10 mouse cellular contexts compared by ENCODE assay signal in the genomic region with DNA sequence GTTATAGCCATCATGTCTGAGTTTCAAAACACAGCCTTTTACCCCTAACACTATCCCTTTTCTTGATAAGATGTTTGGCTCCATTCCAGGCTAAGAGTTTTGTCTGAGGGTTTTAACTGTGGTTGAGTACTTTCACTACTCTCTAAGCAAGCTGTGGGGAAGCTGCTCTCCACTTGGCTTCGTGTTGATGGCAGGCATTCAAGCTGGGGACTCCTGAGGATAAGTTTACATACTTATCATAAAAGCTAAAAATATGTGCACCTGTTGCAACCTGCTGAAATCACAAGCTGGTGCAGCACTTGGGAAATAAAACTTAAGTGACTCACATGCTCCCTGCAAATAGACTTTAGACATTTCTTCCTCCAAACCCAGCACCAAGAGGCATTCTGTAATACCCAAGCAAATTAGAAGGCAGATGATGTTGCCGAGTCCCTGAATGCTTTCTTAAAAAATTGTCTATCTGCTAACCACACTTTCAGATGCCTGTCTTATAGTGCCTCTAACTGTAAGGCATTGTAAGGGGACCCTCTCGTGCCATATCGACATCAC.
A peak's percentile ranks its signal among the peaks of the same experiment; 100 is the strongest.
DNase-seq lines count a peak whose midpoint lies in the region; ATAC-seq and TF ChIP-seq lines count a peak whose summit lies in the region.
"Had no signal": no experiment of that assay in that cellular context is flagged by ENCODE, and none has a peak within 500 bp of the region (broad histone marks: within the 10 kb centered on the region; RNA-seq: fewer than 3 reads in every experiment).

No protein-coding gene starts in this region.

- H3K79me2 ChIP-seq in C2C12 (ENCODE audit: control insufficient read depth, insufficient read depth), result no peaks in the 10 kb centered on the region

- H3K36me3 ChIP-seq in C2C12 (ENCODE audit: control insufficient read depth, insufficient read depth), result no peaks in the 10 kb centered on the region
- H3K36me3 ChIP-seq in lung, embryonic 16.5 days (ENCODE audit: control insufficient read depth, insufficient read depth, low read length), result no peaks in the 10 kb centered on the region
- H3K36me3 ChIP-seq in hindbrain, embryonic 11.5 days (ENCODE audit: control insufficient read depth, insufficient read depth, low read length), result no peaks in the 10 kb centered on the region
- no peaks in the 10 kb centered on the region for H3K36me3 ChIP-seq in intestine, postnatal 0 days (ENCODE audit: control insufficient read depth, insufficient read depth)

- DNase-seq in heart, adult 18-20 months, result peak; percentile 35 to 50
- no peak for DNase-seq in heart, postnatal 25 days (ENCODE audit: low spot score)
- DNase-seq in gastrocnemius, postnatal 10 days, result peak; percentile 61
- no peak for DNase-seq in hindbrain, embryonic 11.5 days (ENCODE audit: low spot score)
- DNase-seq: cerebellum, adult 9-11 months had no signal

- no peak overlapping the region for H3K4me3 ChIP-seq in C2C12 (ENCODE audit: insufficient read depth, poor library complexity, severe bottlenecking)
- no peak overlapping the region for H3K4me3 ChIP-seq in lung, embryonic 16.5 days (ENCODE audit: low read length)
- H3K4me3 ChIP-seq in hindbrain, embryonic 11.5 days (ENCODE audit: low read depth, low read length), result no peak overlapping the region
- H3K4me3 ChIP-seq in intestine, postnatal 0 days (ENCODE audit: low read depth, low read length), result no peak overlapping the region

- intact Hi-C loops in heart, postnatal 25 days (cut with DNase I), result no loop called here

- no peak overlapping the region for H3K4me2 ChIP-seq in lung, embryonic 16.5 days (ENCODE audit: low read depth, low read length)
- H3K4me2 ChIP-seq in hindbrain, embryonic 11.5 days (replicated peaks; ENCODE audit: low read depth, low read length), result no peak overlapping the region
- H3K4me2 ChIP-seq in intestine, postnatal 0 days (replicated peaks; ENCODE audit: low read depth), result no peak overlapping the region

- no peaks in the 10 kb centered on the region for H3K79me3 ChIP-seq in C2C12 (ENCODE audit: low read depth)

- H3K27me3 ChIP-seq in C2C12 (ENCODE audit: control insufficient read depth, insufficient read depth, insufficient read length), result no peaks in the 10 kb centered on the region
- no peaks in the 10 kb centered on the region for H3K27me3 ChIP-seq in lung, embryonic 16.5 days (ENCODE audit: control insufficient read depth, insufficient read depth, low read depth, low read length)
- no peaks in the 10 kb centered on the region for H3K27me3 ChIP-seq in hindbrain, embryonic 11.5 days (ENCODE audit: control insufficient read depth, insufficient read depth, low read length)
- H3K27me3 ChIP-seq in intestine, postnatal 0 days (replicated peaks; ENCODE audit: control insufficient read depth, insufficient read depth, low read length), result no peaks in the 10 kb centered on the region
- H3K27me3 ChIP-seq: CH12.LX had no signal

- ATAC-seq in lung, embryonic 16.5 days (ENCODE audit: low read depth), result peak; percentile 90
- no peak for ATAC-seq in hindbrain, embryonic 11.5 days (ENCODE audit: low FRiP score)
- no peak for ATAC-seq in intestine, postnatal 0 days
- no peak for ATAC-seq in megakaryocyte-erythroid progenitor cell, adult 5-6 weeks (replicated peaks; ENCODE audit: low FRiP score, low TSS enrichment, poor library complexity, severe bottlenecking)

- H3K27ac ChIP-seq in lung, embryonic 16.5 days (ENCODE audit: low read length), result no peak overlapping the region
- no peak overlapping the region for H3K27ac ChIP-seq in hindbrain, embryonic 11.5 days (ENCODE audit: low read depth, low read length)
- no peak overlapping the region for H3K27ac ChIP-seq in intestine, postnatal 0 days (ENCODE audit: low read depth, low read length)

- no peak for TF ChIP-seq CTCF in C2C12 (IDR thresholded peaks at IDR 0.05; ENCODE audit: control insufficient read depth, insufficient read depth, insufficient read length)
- TF ChIP-seq CTCF in intestine, postnatal 0 days (IDR thresholded peaks at IDR 0.05; ENCODE audit: low read depth), result no peak

- H3K9ac ChIP-seq in lung, embryonic 16.5 days (ENCODE audit: low read length), result no peak overlapping the region
- no peak overlapping the region for H3K9ac ChIP-seq in hindbrain, embryonic 11.5 days (ENCODE audit: low read depth, low read length)
- H3K9ac ChIP-seq in intestine, postnatal 0 days (ENCODE audit: low read depth, low read length), result no peak overlapping the region

- no peaks in the 10 kb centered on the region; the same call in 1 of the 2 replicates for H3K4me1 ChIP-seq in lung, embryonic 16.5 days (replicated peaks; ENCODE audit: control insufficient read depth, insufficient read depth, low read length)
- no peaks in the 10 kb centered on the region for H3K4me1 ChIP-seq in hindbrain, embryonic 11.5 days (replicated peaks; ENCODE audit: control insufficient read depth, insufficient read depth, low read length)
- H3K4me1 ChIP-seq in intestine, postnatal 0 days (replicated peaks; ENCODE audit: control insufficient read depth, insufficient read depth, low read length), result no peaks in the 10 kb centered on the region

- H3K9me3 ChIP-seq in lung, embryonic 16.5 days (ENCODE audit: control insufficient read depth, low read length), result no peaks in the 10 kb centered on the region
- no peaks in the 10 kb centered on the region for H3K9me3 ChIP-seq in hindbrain, embryonic 11.5 days (ENCODE audit: control insufficient read depth, low read length)
- H3K9me3 ChIP-seq in intestine, postnatal 0 days (ENCODE audit: control insufficient read depth), result no peaks in the 10 kb centered on the region

- WGBS in lung, embryonic 16.5 days, result 58% methylated on average over 4 of the region's 4 CpGs
- 86% methylated on average over 4 of the region's 4 CpGs for WGBS in hindbrain, embryonic 11.5 days
- WGBS in intestine, postnatal 0 days, result 66% methylated on average over 4 of the region's 4 CpGs

- no peak overlapping the region for H3ac ChIP-seq in C2C12 (ENCODE audit: control insufficient read depth, insufficient read length, low read depth)

TF ChIP-seq in C2C12, 6 proteins besides CTCF, POLR2A, EP300 and RAD21:
- peak; percentile 3 for TF ChIP-seq MYOD1 (IDR thresholded peaks at IDR 0.05; ENCODE audit: control insufficient read depth, insufficient read length, low read depth)
- no peak for TF ChIP-seq MYOG (IDR thresholded peaks at IDR 0.05; ENCODE audit: control insufficient read depth, extremely low read depth, insufficient read length)
- no peak for TF ChIP-seq MAX (IDR thresholded peaks at IDR 0.05)
- no peak for TF ChIP-seq CEBPB (IDR thresholded peaks at IDR 0.05; ENCODE audit: low read depth)
- TF ChIP-seq USF1 (IDR thresholded peaks at IDR 0.05; ENCODE audit: low read depth), result no peak
- TF ChIP-seq FOSL1 (IDR thresholded peaks at IDR 0.05; ENCODE audit: insufficient read depth, low read length, poor library complexity, severe bottlenecking), result no peak

Comparison
In these comparisons a context has a peak if more than half of its experiments do, and no peak if none do; other contexts are left out.
1. DNase-seq: peak in heart, adult 18-20 months (2 of 2) and gastrocnemius, postnatal 10 days (single experiment); none in heart, postnatal 25 days (single experiment) and hindbrain, embryonic 11.5 days (single experiment).